Comparison of ENCODE assay signal across 29 mouse cellular contexts in the genomic region with DNA sequence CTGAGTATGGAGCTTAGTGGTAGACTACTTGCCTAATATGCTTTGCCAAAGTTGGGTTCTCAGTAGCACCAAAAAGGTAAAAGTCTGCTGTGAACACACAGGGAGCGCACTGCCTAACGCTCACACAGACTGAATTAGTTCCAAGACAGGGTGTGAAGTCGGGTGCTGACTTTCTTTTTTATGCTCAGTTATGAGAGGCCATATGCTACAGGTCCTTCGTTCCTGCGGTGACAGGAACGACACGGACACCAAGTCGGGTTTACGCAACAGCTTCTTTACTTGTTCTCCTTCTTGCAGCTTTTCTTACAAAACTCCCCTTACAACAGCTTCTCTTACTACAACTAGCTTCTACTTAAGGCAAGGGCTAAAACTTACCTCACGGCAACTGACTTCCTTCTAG. TPM values are rescaled to one million over a fixed set of nuclear protein-coding genes. Genes with fewer than 3 reads are reported as not detected.
DNase-seq lines count a peak whose midpoint lies in the region; ATAC-seq lines count a peak whose summit lies in the region.
"Had no signal": no experiment of that assay in that cellular context is flagged by ENCODE, and none has a peak within 500 bp of the region (broad histone marks: within the 10 kb centered on the region; RNA-seq: fewer than 3 reads in every experiment).

No protein-coding gene starts in this region.

- no peak overlapping the region for H3K4me3 ChIP-seq in liver, embryonic 16.5 days (ENCODE audit: low read depth, low read length)
- no peak overlapping the region for H3K4me3 ChIP-seq in liver, embryonic 12.5 days
- H3K4me3 ChIP-seq in midbrain, embryonic 10.5 days = no peak overlapping the region
- H3K4me3 ChIP-seq: embryonic facial prominence, embryonic 15.5 days; erythroblast, embryonic 14.5 days; forebrain, embryonic 15.5 days; heart, embryonic 10.5 days; hindbrain, embryonic 12.5 days had no signal

- ATAC-seq in liver, embryonic 16.5 days (ENCODE audit: low read depth) = no peak
- ATAC-seq in liver, embryonic 12.5 days = no peak
- ATAC-seq in megakaryocyte progenitor cell, adult 5-6 weeks (replicated peaks; ENCODE audit: poor library complexity) = peak; percentile 49
- ATAC-seq: activated CD4-positive, CD25-positive, alpha-beta regulatory T cell, adult 4 months; forebrain, embryonic 15.5 days; Patski had no signal

- peaks cover 4% of the 10 kb centered on the region; the same call in 1 of the 2 replicates for H3K36me3 ChIP-seq in liver, embryonic 16.5 days (ENCODE audit: control insufficient read depth, insufficient read depth)
- H3K36me3 ChIP-seq in liver, embryonic 12.5 days = peaks cover 24% of the 10 kb centered on the region
- peaks cover 36% of the 10 kb centered on the region for H3K36me3 ChIP-seq in midbrain, embryonic 10.5 days

- 78% methylated on average over 10 of the region's 10 CpGs for WGBS in liver, embryonic 16.5 days (ENCODE audit: insufficient replicate concordance)
- WGBS in liver, embryonic 12.5 days (ENCODE audit: insufficient replicate concordance) = 78% methylated on average over 10 of the region's 10 CpGs
- 95% methylated on average over 10 of the region's 10 CpGs for WGBS in midbrain, embryonic 10.5 days

- no peak overlapping the region for H3K9ac ChIP-seq in liver, embryonic 16.5 days (ENCODE audit: low read depth, low read length)
- H3K9ac ChIP-seq in liver, embryonic 12.5 days = no peak overlapping the region
- H3K9ac ChIP-seq: embryonic facial prominence, embryonic 15.5 days; forebrain, embryonic 15.5 days; hindbrain, embryonic 12.5 days had no signal

- DNase-seq in lung, postnatal 36 days = peak; percentile 6
- DNase-seq in lung, postnatal 14 days = no peak
- DNase-seq in cerebellum, adult 18-20 months = no peak
- no peak for DNase-seq in midbrain, embryonic 10.5 days (ENCODE audit: low spot score)
- DNase-seq: adrenal gland, postnatal 25 days; cerebellum, adult 8-10 months; cerebellum, postnatal 14 days; embryo, embryonic 11 days; gastrocnemius, postnatal 36 days; heart, adult 18-20 months; heart, postnatal 10 days; heart, postnatal 4 days had no signal

- no peaks in the 10 kb centered on the region for H3K9me3 ChIP-seq in liver, embryonic 16.5 days (replicated peaks; ENCODE audit: control insufficient read depth, low read length)
- no peaks in the 10 kb centered on the region for H3K9me3 ChIP-seq in liver, embryonic 12.5 days (replicated peaks)
- H3K9me3 ChIP-seq in midbrain, embryonic 10.5 days (replicated peaks) = no peaks in the 10 kb centered on the region
- H3K9me3 ChIP-seq: embryonic facial prominence, embryonic 15.5 days; forebrain, embryonic 15.5 days; hindbrain, embryonic 12.5 days had no signal

- H3K27ac ChIP-seq in liver, embryonic 16.5 days (ENCODE audit: low read length) = 0 out of 2 replicates have a peak overlapping the region, but pooled peaks have one; percentile 25
- no peak overlapping the region for H3K27ac ChIP-seq in liver, embryonic 12.5 days
- no peak overlapping the region for H3K27ac ChIP-seq in midbrain, embryonic 10.5 days (replicated peaks)
- H3K27ac ChIP-seq: embryonic facial prominence, embryonic 15.5 days; forebrain, embryonic 15.5 days; heart, embryonic 10.5 days; hindbrain, embryonic 12.5 days had no signal

- H3K4me2 ChIP-seq in liver, embryonic 16.5 days (ENCODE audit: low read depth, low read length) = no peak overlapping the region
- no peak overlapping the region for H3K4me2 ChIP-seq in liver, embryonic 12.5 days
- H3K4me2 ChIP-seq: embryonic facial prominence, embryonic 15.5 days; forebrain, embryonic 15.5 days; hindbrain, embryonic 12.5 days had no signal

- peaks cover 3% of the 10 kb centered on the region for H3K4me1 ChIP-seq in liver, embryonic 16.5 days (ENCODE audit: control insufficient read depth, low read depth, low read length)
- no peaks in the 10 kb centered on the region for H3K4me1 ChIP-seq in liver, embryonic 12.5 days
- no peaks in the 10 kb centered on the region for H3K4me1 ChIP-seq in midbrain, embryonic 10.5 days
- H3K4me1 ChIP-seq: embryonic facial prominence, embryonic 15.5 days; forebrain, embryonic 15.5 days; heart, embryonic 10.5 days; hindbrain, embryonic 12.5 days had no signal

- no peaks in the 10 kb centered on the region for H3K27me3 ChIP-seq in liver, embryonic 16.5 days (ENCODE audit: control insufficient read depth, insufficient read depth, low read depth, low read length)
- H3K27me3 ChIP-seq in liver, embryonic 12.5 days (replicated peaks) = no peaks in the 10 kb centered on the region
- H3K27me3 ChIP-seq in midbrain, embryonic 10.5 days (ENCODE audit: low read depth, poor library complexity, severe bottlenecking) = no peaks in the 10 kb centered on the region
- H3K27me3 ChIP-seq: CH12.LX; embryonic facial prominence, embryonic 15.5 days; forebrain, embryonic 15.5 days; hindbrain, embryonic 12.5 days; Patski had no signal

RNA-seq across cellular contexts. Expression of a gene that starts 10.9 kb away (rescaled TPM):
- not detected in 2 replicates for polyA plus RNA-seq in liver, embryonic 16.5 days (2015; fragmentation: Nextera tagmentation; extraction: Ambion mirVana)
- polyA plus RNA-seq in liver, embryonic 12.5 days (2016; fragmentation: Nextera tagmentation; extraction: Ambion mirVana) = not detected in 2 replicates
- total RNA-seq in megakaryocyte progenitor cell, adult 5-6 weeks (2015) = not detected in 2 replicates
- total RNA-seq in megakaryocyte progenitor cell, adult 5-6 weeks (2017) = not detected in 2 replicates
- not detected in 2 replicates for polyA plus RNA-seq in midbrain, embryonic 10.5 days (2016; fragmentation: Nextera tagmentation; extraction: Ambion mirVana)
- total RNA-seq: adrenal gland, adult 18-20 months; adrenal gland, postnatal 25 days; CH12.LX; common myeloid progenitor, adult 5-6 weeks; gastrocnemius, adult 8-10 months; gastrocnemius, postnatal 36 days; heart, adult 18-20 months; heart, postnatal 10 days; heart, postnatal 4 days had no signal
- polyA plus RNA-seq: activated CD4-positive, CD25-positive, alpha-beta regulatory T cell, adult 4 months; embryonic facial prominence, embryonic 11.5 days; embryonic facial prominence, embryonic 15.5 days; erythroblast, embryonic 14.5 days; forebrain, embryonic 11.5 days; forebrain, embryonic 15.5 days; heart, embryonic 10.5 days; heart, embryonic 14.5 days; hindbrain, embryonic 12.5 days; Patski had no signal

RNA-seq across cellular contexts. Expression of a gene that starts 26.4 kb away (rescaled TPM):
- 25.1 and 25.3 TPM in 2 replicates for polyA plus RNA-seq in liver, embryonic 16.5 days (2015; fragmentation: Nextera tagmentation; extraction: Ambion mirVana)
- polyA plus RNA-seq in liver, embryonic 12.5 days (2016; fragmentation: Nextera tagmentation; extraction: Ambion mirVana) = 55.7 and 56.0 TPM in 2 replicates
- 129 and 142 TPM in 2 replicates for total RNA-seq in megakaryocyte progenitor cell, adult 5-6 weeks (2015)
- total RNA-seq in megakaryocyte progenitor cell, adult 5-6 weeks (2017) = 178 and 208 TPM in 2 replicates
- 42.9 and 46.5 TPM in 2 replicates for polyA plus RNA-seq in midbrain, embryonic 10.5 days (2016; fragmentation: Nextera tagmentation; extraction: Ambion mirVana)

RNA-seq across cellular contexts. Expression of a gene that starts 31.8 kb away (rescaled TPM):
- 1.2 and 1.3 TPM in 2 replicates for polyA plus RNA-seq in liver, embryonic 16.5 days (2015; fragmentation: Nextera tagmentation; extraction: Ambion mirVana)
- 2.1 and 2.2 TPM in 2 replicates for polyA plus RNA-seq in liver, embryonic 12.5 days (2016; fragmentation: Nextera tagmentation; extraction: Ambion mirVana)
- total RNA-seq in megakaryocyte progenitor cell, adult 5-6 weeks (2015) = 2.1 and 2.5 TPM in 2 replicates
- 2.2 and 5.4 TPM in 2 replicates for total RNA-seq in megakaryocyte progenitor cell, adult 5-6 weeks (2017)
- polyA plus RNA-seq in midbrain, embryonic 10.5 days (2016; fragmentation: Nextera tagmentation; extraction: Ambion mirVana) = 9.5 and 10.4 TPM in 2 replicates

RNA-seq across cellular contexts. Expression of a gene that starts 32.4 kb away (rescaled TPM):
- polyA plus RNA-seq in liver, embryonic 16.5 days (2015; fragmentation: Nextera tagmentation; extraction: Ambion mirVana) = 2.5 and 3.1 TPM in 2 replicates
- 4.8 and 5.4 TPM in 2 replicates for polyA plus RNA-seq in liver, embryonic 12.5 days (2016; fragmentation: Nextera tagmentation; extraction: Ambion mirVana)
- 16.9 and 20.8 TPM in 2 replicates for total RNA-seq in megakaryocyte progenitor cell, adult 5-6 weeks (2015)
- total RNA-seq in megakaryocyte progenitor cell, adult 5-6 weeks (2017) = 18.9 and 21.3 TPM in 2 replicates
- 12.5 and 13.2 TPM in 2 replicates for polyA plus RNA-seq in midbrain, embryonic 10.5 days (2016; fragmentation: Nextera tagmentation; extraction: Ambion mirVana)
- polyA plus RNA-seq: erythroblast, embryonic 14.5 days had no signal

RNA-seq across cellular contexts. Expression of a gene that starts 54.2 kb away (rescaled TPM):
- polyA plus RNA-seq in liver, embryonic 16.5 days (2015; fragmentation: Nextera tagmentation; extraction: Ambion mirVana) = 29.7 and 29.9 TPM in 2 replicates
- polyA plus RNA-seq in liver, embryonic 12.5 days (2016; fragmentation: Nextera tagmentation; extraction: Ambion mirVana) = 35.2 and 35.3 TPM in 2 replicates
- 68.3 and 76.2 TPM in 2 replicates for total RNA-seq in megakaryocyte progenitor cell, adult 5-6 weeks (2015)
- 44.9 and 58.8 TPM in 2 replicates for total RNA-seq in megakaryocyte progenitor cell, adult 5-6 weeks (2017)
- polyA plus RNA-seq in midbrain, embryonic 10.5 days (2016; fragmentation: Nextera tagmentation; extraction: Ambion mirVana) = 38.3 and 40.4 TPM in 2 replicates
